22 mouse cellular contexts compared by ENCODE assay signal in genomic region chr8:64187881-64188280, GRCm38 (mm10). TPM values are rescaled to one million over a fixed set of nuclear protein-coding genes. Genes with fewer than 3 reads are reported as not detected.
"Had no signal": no experiment of that assay in that cellular context is flagged by ENCODE, and none has a peak within 500 bp of the region (broad histone marks: within the 10 kb centered on the region; RNA-seq: fewer than 3 reads in every experiment).

No protein-coding gene starts in this region.

- DNase-seq: liver, postnatal 0 days; lung, adult 2 months; lung, postnatal 14 days; lung, postnatal 36 days; midbrain, embryonic 14.5 days; right cerebral cortex, adult 18-20 months; right cerebral cortex, postnatal 25 days; right cerebral cortex, postnatal 4 days; spleen, adult 18-20 months; thymus, adult 18-20 months; thymus, postnatal 14 days; thymus, postnatal 36 days had no signal

- H3K4me3 ChIP-seq: liver, embryonic 15.5 days; lung, embryonic 15.5 days; megakaryocyte, embryonic 14.5 days; midbrain, embryonic 12.5 days; neural tube, embryonic 12.5 days had no signal

- H3K4me2 ChIP-seq: liver, embryonic 15.5 days; lung, embryonic 15.5 days; midbrain, embryonic 12.5 days; neural tube, embryonic 12.5 days had no signal

- H3K9me3 ChIP-seq: liver, embryonic 15.5 days; lung, embryonic 15.5 days; megakaryocyte, embryonic 14.5 days; midbrain, embryonic 12.5 days; neural tube, embryonic 12.5 days had no signal

- H3K9ac ChIP-seq: liver, embryonic 15.5 days; liver, postnatal 0 days; lung, embryonic 15.5 days; midbrain, embryonic 12.5 days; neural tube, embryonic 12.5 days had no signal

- H3K36me3 ChIP-seq: liver, embryonic 15.5 days; lung, embryonic 15.5 days; midbrain, embryonic 12.5 days; neural tube, embryonic 12.5 days had no signal

- H3K4me1 ChIP-seq: liver, embryonic 15.5 days; lung, embryonic 15.5 days; megakaryocyte, embryonic 14.5 days; midbrain, embryonic 12.5 days; neural tube, embryonic 12.5 days had no signal

- H3K27me3 ChIP-seq: liver, embryonic 15.5 days; lung, embryonic 15.5 days; megakaryocyte, embryonic 14.5 days; midbrain, embryonic 12.5 days; neural tube, embryonic 12.5 days had no signal

- ATAC-seq: liver, postnatal 0 days; lung, postnatal 0 days had no signal

- H3K27ac ChIP-seq: liver, embryonic 15.5 days; lung, embryonic 15.5 days; macrophage; midbrain, embryonic 12.5 days; neural tube, embryonic 12.5 days had no signal

RNA-seq across cellular contexts. Expression of gene Tll1, which starts 18.2 kb away (rescaled TPM):
- total RNA-seq: megakaryocyte progenitor cell, adult 5-6 weeks; monocyte, adult 5-6 weeks; neutrophil, adult 5-6 weeks had no signal
- polyA plus RNA-seq: liver, postnatal 0 days; macrophage had no signal
